Mouse (Mus musculus) kidney, adult 8-10 months (tissue): ENCODE results near the gene Ppp4r3b.

Source experiments
- DNase-seq, 2 experiments: peaks; one replicate each; pipeline ENCODE4 v3.0.0; 2022

Ppp4r3b gene

GRCm38 (mm10) chr11:29238551-29238950 is 65.9 kb downstream of the Ppp4r3b start:
- DNase-seq = no peak

GRCm38 (mm10) chr11:29239353-29239752 is 66.7 kb downstream of the Ppp4r3b start:
- no peak for DNase-seq

- DNase-seq = no peak
These were observed 69.3 kb downstream of the Ppp4r3b start for GRCm38 (mm10) chr11:29241961-29242360.

- no peak for DNase-seq
These were observed 73.3 kb downstream of the Ppp4r3b start for GRCm38 (mm10) chr11:29245988-29246387.

- DNase-seq = peak; percentile 92 to 95
These were observed 74.4 kb downstream of the Ppp4r3b start, which contains the start of gene Cfap36 for GRCm38 (mm10) chr11:29246883-29247650. TSS of gene Cfap36 (minus strand) at chr11:29247409.

GRCm38 (mm10) chr11:29247725-29248124 is 75.0 kb downstream of the Ppp4r3b start:
- no peak for DNase-seq

- DNase-seq = no peak
These were observed 75.7 kb downstream of the Ppp4r3b start for GRCm38 (mm10) chr11:29248386-29248785.

GRCm38 (mm10) chr11:29254643-29255042 is 82.0 kb downstream of the Ppp4r3b start:
- DNase-seq = no peak

- DNase-seq = peak in 1 of 2 experiments; percentile 53
These were observed 95.1 kb downstream of the Ppp4r3b start for GRCm38 (mm10) chr11:29267824-29268223.
